Mouse (Mus musculus) frontal cortex, adult 2 months (tissue): ENCODE results near the gene Nuak2. TPM values are rescaled to one million over a fixed set of nuclear protein-coding genes. Genes with fewer than 3 reads are reported as not detected.

Experiments
- DNase-seq, 2 experiments: peaks; one replicate each; pipeline ENCODE4 v3.0.0; 2022; ENCODE audit warnings: low spot score in 1 of 2; ENCODE audit errors: extremely low spot score in 1 of 2
- polyA plus RNA-seq: library from polyadenylated mRNA; depleted of rRNA; stranded (reverse); fragments of >200 nt; gene quantifications from 2 replicates; pipeline ENCODE4 v1.2.3, GENCODE M21; 2012

The Nuak2 gene
- polyA plus RNA-seq, 1 experiment: 0.84 TPM

GRCm38 (mm10) chr1:132322711-132323542, 7.0 kb downstream of the Nuak2 start:
- no peak for DNase-seq

GRCm38 (mm10) chr1:132326777-132327176, 10.9 kb downstream of the Nuak2 start:
- no peak for DNase-seq

- DNase-seq: no peak
Measured at GRCm38 (mm10) chr1:132327477-132327876, 11.6 kb downstream of the Nuak2 start.

GRCm38 (mm10) chr1:132328565-132328964, 12.6 kb downstream of the Nuak2 start:
- no peak for DNase-seq

DNA sequence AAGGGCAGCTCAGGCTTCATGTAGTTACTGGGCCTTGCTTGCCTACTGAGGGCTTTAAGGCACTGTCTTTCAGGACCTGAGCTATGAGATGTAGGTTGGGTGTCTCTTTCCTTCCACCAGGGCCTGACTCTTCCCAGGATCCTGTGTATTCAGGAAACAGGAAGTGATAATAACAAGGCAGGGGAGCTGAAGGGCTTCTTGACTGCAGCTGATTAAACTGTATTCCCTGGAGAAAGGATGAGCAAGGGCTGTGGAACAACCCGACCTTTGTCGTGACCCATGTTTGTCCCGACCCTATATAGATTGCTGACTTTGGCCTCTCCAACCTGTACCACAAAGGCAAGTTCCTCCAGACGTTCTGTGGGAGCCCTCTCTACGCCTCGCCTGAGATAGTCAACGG, 13.7 kb downstream of the Nuak2 start:
- DNase-seq: no peak

- no peak for DNase-seq
Measured at GRCm38 (mm10) chr1:132330397-132330796, 14.5 kb downstream of the Nuak2 start.

- no peak for DNase-seq
Measured at GRCm38 (mm10) chr1:132331283-132331682, 15.4 kb downstream of the Nuak2 start.

- no peak for DNase-seq
Measured at GRCm38 (mm10) chr1:132333201-132333600, 17.3 kb downstream of the Nuak2 start.

- no peak for DNase-seq
Measured at GRCm38 (mm10) chr1:132333675-132334141, 17.8 kb downstream of the Nuak2 start.

- DNase-seq: no peak
Measured at GRCm38 (mm10) chr1:132334178-132334801, 18.4 kb downstream of the Nuak2 start.

DNA sequence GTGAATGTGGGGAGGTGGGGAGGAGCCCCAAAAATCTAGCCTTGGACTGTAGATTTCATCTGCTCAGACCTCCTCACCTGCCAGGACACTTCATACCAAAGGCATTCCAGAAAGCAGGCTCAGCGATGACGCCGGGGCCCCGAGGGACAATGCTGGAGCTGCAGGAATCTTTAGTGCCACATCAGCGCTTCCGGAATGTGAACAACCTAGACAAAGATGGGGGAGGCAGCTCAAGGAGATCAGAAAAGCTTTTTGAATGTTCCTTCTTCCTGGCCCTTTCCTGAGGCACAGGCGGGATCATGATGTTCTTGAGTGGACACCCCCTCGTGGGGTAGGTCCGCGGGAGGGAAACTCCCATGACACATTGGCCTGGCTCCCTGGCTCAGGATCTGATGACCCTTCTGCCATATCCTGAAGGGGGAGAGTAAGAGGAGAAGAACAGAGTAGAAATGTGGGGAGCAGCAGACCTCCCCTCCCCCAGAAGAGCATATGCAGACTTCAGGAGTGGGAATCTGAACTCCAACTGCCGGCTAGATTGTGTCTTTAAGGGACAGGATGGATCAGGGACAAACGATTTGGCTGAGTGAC, 19.5 kb downstream of the Nuak2 start:
- no peak for DNase-seq

DNA sequence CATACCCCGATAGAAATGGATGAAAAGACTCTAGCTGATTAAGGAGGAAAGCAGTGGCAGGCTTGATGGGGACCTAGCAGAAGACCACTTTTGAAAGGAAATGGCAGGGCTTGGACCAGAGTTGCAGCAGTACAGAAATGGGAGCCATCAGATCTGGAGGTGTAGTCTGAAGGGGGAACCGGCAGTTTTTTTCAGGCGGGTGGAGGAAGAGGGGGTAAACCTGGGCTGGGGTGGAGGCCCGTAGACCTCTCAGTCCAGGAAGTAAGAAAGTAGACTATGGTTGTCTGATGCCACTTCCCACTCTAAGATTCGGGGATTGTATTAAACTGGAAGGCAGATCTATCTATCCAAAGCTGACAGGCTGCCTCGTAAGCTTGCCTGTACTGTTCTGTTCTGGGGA, 21.0 kb downstream of the Nuak2 start:
- DNase-seq: no peak

- DNase-seq: no peak
Measured at GRCm38 (mm10) chr1:132338027-132338660, 22.2 kb downstream of the Nuak2 start.

DNA sequence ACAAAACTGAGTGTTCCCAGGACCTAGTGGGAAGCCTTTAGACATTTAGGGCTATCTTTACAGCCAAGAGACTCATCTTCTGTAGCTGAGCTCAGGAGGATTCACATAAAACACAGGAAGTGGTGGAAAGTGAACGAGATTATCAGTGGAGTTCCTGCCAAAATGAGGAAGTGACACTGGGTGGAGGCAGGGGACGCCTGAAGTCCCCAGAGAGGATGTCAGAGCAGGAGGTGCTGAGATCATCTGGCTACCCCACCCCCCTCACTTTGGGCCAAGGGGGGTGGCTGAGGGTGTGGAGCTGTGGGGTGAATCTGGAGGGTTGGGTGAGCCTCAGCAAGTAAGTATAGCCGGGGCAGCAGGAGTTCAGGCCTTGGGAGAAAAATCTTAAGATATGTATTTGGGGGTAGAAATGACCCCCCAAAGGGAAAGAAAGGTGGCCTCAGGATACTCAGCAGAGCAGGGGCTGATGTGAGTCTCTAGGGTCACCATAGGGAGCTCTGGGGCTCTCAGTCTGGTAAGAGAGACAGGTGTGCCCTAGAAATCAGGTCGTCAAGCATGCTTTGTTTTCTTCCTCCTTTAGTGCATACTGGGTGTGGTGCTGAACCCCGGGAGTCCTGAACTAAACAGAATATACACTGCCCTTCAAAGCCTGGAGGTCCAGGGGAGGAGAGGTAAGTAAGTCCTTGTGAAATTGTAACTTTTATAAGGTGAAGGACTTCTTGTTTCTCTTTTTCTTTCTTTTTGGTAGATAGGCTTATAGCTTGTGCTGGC, 26.0 kb downstream of the Nuak2 start:
- DNase-seq: no peak

DNA sequence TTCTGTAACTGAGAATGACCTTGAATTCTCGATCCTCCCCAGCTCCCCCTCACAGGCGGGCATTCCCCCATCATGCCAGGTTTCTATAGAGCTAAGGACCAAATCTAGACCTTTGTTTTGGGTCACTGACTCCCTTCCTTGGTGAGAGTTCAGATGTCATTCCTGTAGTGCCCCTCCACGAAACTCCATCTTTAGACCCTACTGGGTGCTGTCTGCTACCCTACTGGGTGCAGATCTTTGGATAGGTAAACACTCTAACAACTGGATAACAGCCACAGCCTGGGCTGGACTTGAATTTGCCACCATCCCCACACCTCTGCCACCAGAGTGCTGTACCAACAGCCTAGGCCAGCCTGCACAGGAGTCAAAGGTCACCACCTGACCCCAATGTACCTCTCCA, 26.6 kb downstream of the Nuak2 start:
- DNase-seq: no peak

GRCm38 (mm10) chr1:132343191-132343590, 27.3 kb downstream of the Nuak2 start:
- DNase-seq: no peak

DNA sequence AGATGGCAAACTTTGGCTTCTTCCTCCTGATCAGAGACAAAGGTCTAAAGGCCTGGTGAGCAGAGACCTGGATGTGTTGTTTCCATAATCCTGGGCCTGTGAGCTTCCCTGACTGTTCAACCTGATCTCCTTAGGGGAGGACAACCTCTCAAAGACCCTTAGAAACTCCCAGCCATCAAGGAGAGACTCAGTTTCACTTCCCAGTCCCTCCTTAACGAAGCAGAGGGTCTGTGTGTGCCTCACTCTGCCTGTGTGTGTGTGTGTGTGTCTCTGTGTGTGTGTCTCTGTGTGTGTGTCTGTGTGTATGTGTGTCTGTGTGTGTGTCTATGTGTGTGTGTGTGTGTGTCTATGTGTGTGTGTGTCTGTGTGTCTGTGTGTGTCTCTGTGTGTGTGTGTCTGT, 27.7 kb downstream of the Nuak2 start:
- no peak for DNase-seq

DNA sequence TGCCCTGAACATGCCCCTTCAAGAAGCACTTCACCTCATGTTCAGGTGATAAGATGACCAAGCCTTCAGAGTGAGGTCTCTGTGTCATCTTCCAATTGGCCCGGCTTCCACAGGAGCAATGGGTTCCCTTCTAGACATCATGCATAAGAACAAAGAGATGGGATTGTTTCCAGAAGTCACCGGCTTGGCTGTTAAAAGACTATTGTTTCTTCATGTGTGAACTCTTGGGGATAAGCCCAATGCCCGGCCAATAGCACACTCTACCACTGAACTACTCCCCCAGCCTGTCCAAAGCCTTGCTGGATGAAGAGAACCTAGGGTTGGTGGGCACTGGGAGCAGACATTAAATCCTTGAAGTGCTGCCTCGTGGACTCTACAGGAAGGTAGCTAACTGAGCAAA, 29.6 kb downstream of the Nuak2 start:
- DNase-seq: no peak

GRCm38 (mm10) chr1:132346134-132346851, 30.4 kb downstream of the Nuak2 start:
- DNase-seq: no peak

GRCm38 (mm10) chr1:132346951-132347350, 31.0 kb downstream of the Nuak2 start:
- no peak for DNase-seq
